Mouse (Mus musculus) forebrain, embryonic 12.5 days (tissue): ENCODE measurements around the gene Grk6. TPM values are rescaled to one million over a fixed set of nuclear protein-coding genes. Genes with fewer than 3 reads are reported as not detected.

Source experiments
- ATAC-seq: fragments of 200-750 bp; cut with Nextera tagmentation; 2 replicates; pipeline ENCODE4 v1.8.0; 2017; ENCODE audit warnings: moderate TSS enrichment; ENCODE audit not compliant: low FRiP score
- H3K27ac ChIP-seq: fragments of 300-500 bp; sonication (generic); 2 replicates; pipeline ENCODE4 v1.5.1; 2016; ENCODE audit warnings: mild to moderate bottlenecking
- H3K27me3 ChIP-seq: fragments of 300-500 bp; sonication (generic); 2 replicates; pipeline ENCODE4 v1.6.1; 2016; ENCODE audit warnings: mild to moderate bottlenecking
- H3K36me3 ChIP-seq: fragments of 300-500 bp; sonication (generic); replicated peaks from 2 replicates; pipeline ENCODE4 v1.6.1; 2016; ENCODE audit warnings: mild to moderate bottlenecking
- H3K4me1 ChIP-seq: fragments of 300-500 bp; sonication (generic); 2 replicates; pipeline ENCODE4 v1.6.1; 2016
- H3K4me2 ChIP-seq: fragments of 300-500 bp; sonication (generic); 2 replicates; pipeline ENCODE4 v1.6.1; 2016; ENCODE audit warnings: mild to moderate bottlenecking, moderate library complexity
- H3K4me3 ChIP-seq: fragments of 300-500 bp; sonication (generic); replicated peaks from 2 replicates; pipeline ENCODE4 v1.5.1; 2016; ENCODE audit warnings: mild to moderate bottlenecking
- H3K9ac ChIP-seq: fragments of 300-500 bp; sonication (generic); 2 replicates; pipeline ENCODE4 v1.6.1; 2016; ENCODE audit warnings: mild to moderate bottlenecking
- H3K9me3 ChIP-seq: fragments of 300-500 bp; sonication (generic); 2 replicates; pipeline ENCODE4 v1.6.1; 2016
- WGBS: fragments of 180-500 bp; shearing (Covaris S2); methylation state at CpG from one replicate; pipeline ENCODE4 v1.1.7; 2016; 5-methylcytosine and 5-hydroxymethylcytosine counted together
- polyA plus RNA-seq: library from polyadenylated mRNA; unstranded; fragments of >200 nt; fragmentation: Nextera tagmentation; extraction: Ambion mirVana; gene quantifications from 2 replicates; pipeline ENCODE4 v1.2.1, GENCODE M21; 2016

Gene Grk6
- 54.2 and 58.1 TPM in 2 replicates for polyA plus RNA-seq

DNA sequence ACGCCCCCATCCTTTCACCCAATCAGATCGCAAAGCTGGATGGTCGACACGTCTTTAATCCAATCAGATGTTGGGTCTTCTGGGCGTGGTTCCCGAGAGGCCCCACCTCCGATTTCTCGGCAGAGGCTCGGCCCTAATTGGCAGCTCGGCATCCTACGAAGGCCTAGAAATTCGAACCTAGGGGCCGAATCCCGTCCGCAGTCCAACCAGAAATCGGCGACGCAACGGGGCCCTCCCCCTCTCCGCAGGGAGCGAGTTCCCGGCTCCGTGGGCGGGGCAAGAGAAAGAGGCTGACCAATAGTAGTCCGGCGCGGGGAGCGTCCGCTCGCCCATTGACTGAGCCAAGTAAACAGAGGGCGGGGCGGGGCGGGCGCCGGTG is at the start of gene Grk6:
Grk6 (plus strand) TSS at position 136 of the 379 bp plus-strand sequence.
- Histone ChIP-seq H3K4me1 (peaks cover 28% of the 10 kb centered on the region), H3K9ac (peak within 1 kb of the TSS; percentile 96), H3K4me3 (peak within 1 kb of the TSS; percentile 80), H3K27me3 (no peaks in the 10 kb centered on the region), H3K36me3 (peaks cover 11% of the 10 kb centered on the region), H3K27ac (peak within 1 kb of the TSS; percentile 94), H3K4me2 (peak within 1 kb of the TSS; percentile 66), H3K9me3 (no peaks in the 10 kb centered on the region)
- WGBS: under 1% methylated on average over 25 of the region's 35 CpGs
- ATAC-seq: peak; percentile 97

DNA sequence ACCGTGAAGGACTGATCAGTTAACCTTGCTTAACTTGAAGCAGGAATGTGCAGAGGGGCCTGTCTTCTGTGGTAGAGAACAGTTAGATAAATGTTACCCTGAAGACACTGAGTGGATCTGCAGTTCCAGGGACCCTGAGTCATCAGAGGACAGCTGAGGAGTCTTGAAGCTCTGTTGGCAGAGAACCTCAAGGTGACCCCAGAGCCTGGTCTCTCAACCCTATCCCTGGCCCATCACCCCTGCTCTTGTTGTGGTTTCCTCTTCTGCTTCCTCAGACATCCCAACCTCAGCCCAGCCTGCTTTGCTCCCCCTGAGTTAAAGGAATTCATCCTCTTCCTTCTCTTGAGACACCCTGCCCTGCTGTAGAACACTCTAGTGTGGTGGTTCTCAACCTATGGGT is 46.8 kb upstream of the Grk6 start, which contains the start of gene Slc34a1:
Slc34a1 (plus strand) TSS at position 100 of the 400 bp plus-strand sequence.
- no peak within 1 kb of the TSS for H3K4me2 ChIP-seq
- 89% methylated on average over 1 of the region's 1 CpGs for WGBS
- no peak within 1 kb of the TSS for H3K27ac ChIP-seq
- H3K9ac ChIP-seq: no peak within 1 kb of the TSS
- no peaks in the 10 kb centered on the region for H3K9me3 ChIP-seq
- H3K4me1 ChIP-seq: 0 out of 2 replicates have a peak, but pooled peaks cover under 1% of the 10 kb centered on the region
- peaks cover 26% of the 10 kb centered on the region for H3K27me3 ChIP-seq
- H3K36me3 ChIP-seq: no peaks in the 10 kb centered on the region
- ATAC-seq: no peak
- no peak within 1 kb of the TSS for H3K4me3 ChIP-seq

DNA sequence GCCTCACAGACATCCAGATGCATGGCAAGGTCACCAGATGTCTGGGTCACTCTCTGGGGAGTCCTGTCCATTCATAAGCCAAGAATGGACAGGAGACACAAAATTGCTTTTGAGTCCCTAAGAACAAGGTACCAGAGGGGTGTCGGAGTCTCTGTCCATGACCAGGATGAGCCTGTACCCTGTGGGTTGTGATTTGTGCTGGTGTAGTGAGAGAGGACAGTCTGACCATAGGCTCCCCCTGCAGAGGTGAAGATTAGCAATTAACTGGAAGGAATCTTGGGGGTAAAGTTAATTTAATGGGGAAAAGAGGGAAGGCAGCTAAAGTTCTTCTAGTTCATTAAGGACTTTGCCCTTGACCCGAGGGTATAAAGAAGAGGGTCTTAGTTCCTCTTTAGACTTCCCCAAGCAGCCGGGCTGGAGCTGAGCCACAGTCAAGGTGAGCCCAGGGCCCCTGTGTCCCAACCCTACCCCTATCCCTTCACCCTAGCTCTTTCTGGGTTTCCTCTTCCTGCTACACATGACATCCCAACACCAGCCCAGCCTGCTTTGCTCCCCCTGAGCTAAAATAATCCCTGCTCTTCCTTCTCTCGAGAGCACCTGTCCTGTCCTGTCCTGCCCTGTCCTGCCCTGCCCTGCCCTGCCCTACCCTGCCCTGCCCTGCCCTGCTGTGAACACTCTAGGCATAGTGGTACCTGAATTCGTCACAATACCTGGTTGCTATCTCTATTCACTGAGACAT is 45.4 kb upstream of the Grk6 start:
- peaks cover 14% of the 10 kb centered on the region for H3K4me1 ChIP-seq

DNA sequence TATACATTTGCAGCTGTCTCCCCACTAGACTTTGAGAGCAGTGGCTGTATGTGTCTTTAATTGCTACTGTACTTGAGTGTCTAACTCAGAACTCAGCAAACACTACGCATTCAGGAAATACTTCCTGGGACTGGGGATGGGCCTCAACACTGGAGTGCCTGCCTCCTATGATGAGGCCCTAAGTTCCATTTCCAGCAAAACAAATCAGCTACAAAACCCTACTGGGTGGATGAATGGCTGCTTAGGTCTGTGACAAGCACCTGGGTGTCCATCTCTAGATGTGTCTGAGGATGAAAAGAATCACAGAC is 44.9 kb upstream of the Grk6 start:
- WGBS: 88% methylated on average over 1 of the region's 1 CpGs
- H3K9ac ChIP-seq: no peak overlapping the region

More for the DNA sequence above, 45.4 kb upstream of the Grk6 start:
- Histone ChIP-seq H3K36me3 (no peaks in the 10 kb centered on the region), H3K4me3 (no peak overlapping the region), H3K9me3 (no peaks in the 10 kb centered on the region), H3K27ac (no peak overlapping the region), H3K4me2 (no peak overlapping the region), H3K9ac (no peak overlapping the region), H3K27me3 (peaks cover 30% of the 10 kb centered on the region)
- 71% methylated on average over 5 of the region's 5 CpGs for WGBS
- no peak for ATAC-seq

DNA sequence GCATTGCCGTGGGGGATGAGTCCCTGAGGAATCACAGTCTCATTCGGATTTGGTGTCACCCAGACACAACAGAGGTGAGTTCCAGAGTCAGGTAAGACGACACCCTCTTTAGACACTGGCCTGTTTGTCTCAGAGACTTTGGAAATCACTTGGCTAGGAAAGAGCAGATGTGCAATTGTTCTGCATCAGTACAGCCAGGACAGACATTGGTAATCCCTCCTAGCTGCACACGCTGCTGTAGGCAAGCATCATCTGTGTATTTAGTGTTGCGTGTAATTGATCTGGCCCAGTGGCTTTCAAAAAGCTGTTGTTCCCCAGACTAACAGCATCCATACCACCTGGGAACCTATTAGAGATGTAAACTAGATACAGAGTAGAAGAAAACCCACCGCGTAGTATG is 41.6 kb upstream of the Grk6 start:
- no peak for ATAC-seq
- Histone ChIP-seq H3K27ac (no peak overlapping the region), H3K4me3 (no peak overlapping the region), H3K9me3 (no peaks in the 10 kb centered on the region), H3K4me2 (no peak overlapping the region), H3K9ac (no peak overlapping the region), H3K27me3 (peaks cover 30% of the 10 kb centered on the region), H3K36me3 (no peaks in the 10 kb centered on the region), H3K4me1 (peaks cover 25% of the 10 kb centered on the region)
- WGBS: 71% methylated on average over 7 of the region's 7 CpGs

More for the DNA sequence above, 44.9 kb upstream of the Grk6 start:
- ATAC-seq: no peak
- Histone ChIP-seq H3K36me3 (no peaks in the 10 kb centered on the region), H3K4me2 (no peak overlapping the region), H3K4me3 (no peak overlapping the region), H3K9me3 (no peaks in the 10 kb centered on the region), H3K27ac (no peak overlapping the region), H3K27me3 (peaks cover 30% of the 10 kb centered on the region), H3K4me1 (peaks cover 15% of the 10 kb centered on the region)

DNA sequence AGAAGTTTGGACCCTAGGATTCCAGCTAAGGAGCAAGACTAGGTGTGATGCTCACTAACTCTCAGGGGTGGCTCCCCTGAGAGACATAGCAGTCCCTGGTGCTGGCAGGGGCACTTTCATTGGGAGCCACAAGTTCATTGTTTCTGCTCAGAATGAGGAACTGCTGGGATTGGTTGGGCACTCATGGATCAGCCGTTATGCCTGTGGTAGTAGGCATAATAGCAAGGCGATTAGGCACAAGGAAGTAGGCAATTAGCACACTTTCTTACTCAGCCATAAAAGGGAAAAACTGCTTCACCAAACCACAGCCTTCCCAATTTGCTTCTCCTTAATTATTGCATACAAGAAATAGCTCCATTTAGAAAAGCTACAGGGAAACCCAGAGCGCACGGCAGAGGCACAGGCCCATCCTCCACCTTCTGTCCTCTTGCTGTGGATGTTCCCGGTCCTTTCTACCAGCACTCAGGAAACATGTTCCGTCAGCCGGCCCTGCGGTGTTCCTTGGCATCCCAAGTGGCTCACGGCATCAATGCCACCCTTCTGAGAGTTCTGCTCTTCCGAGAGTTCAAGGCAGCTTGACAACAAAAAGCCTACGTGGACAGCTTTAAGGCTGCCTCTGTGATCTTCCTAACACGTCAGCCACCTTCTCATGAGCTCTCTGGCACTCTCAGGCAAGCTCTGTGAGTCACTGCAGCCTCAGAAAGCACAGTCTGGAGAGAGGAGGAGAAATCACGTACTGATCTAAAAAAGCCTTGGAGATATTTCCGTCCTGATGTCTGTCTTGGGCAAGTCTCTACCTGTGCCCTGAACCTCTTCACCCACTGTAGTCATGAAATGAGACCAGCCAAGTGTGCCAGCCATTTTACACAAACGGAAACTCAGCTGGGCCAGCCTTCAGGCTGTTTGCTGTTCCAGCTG is 40.7 kb upstream of the Grk6 start:
- 61% methylated on average over 15 of the region's 15 CpGs for WGBS
- Histone ChIP-seq H3K9ac (no peak overlapping the region), H3K36me3 (no peaks in the 10 kb centered on the region), H3K4me3 (no peak overlapping the region), H3K9me3 (no peaks in the 10 kb centered on the region), H3K4me1 (peaks cover 25% of the 10 kb centered on the region), H3K27me3 (peaks cover 27% of the 10 kb centered on the region), H3K27ac (peak overlapping the region; percentile 59; the same call in 1 of the 2 replicates), H3K4me2 (no peak overlapping the region)
- no peak for ATAC-seq

DNA sequence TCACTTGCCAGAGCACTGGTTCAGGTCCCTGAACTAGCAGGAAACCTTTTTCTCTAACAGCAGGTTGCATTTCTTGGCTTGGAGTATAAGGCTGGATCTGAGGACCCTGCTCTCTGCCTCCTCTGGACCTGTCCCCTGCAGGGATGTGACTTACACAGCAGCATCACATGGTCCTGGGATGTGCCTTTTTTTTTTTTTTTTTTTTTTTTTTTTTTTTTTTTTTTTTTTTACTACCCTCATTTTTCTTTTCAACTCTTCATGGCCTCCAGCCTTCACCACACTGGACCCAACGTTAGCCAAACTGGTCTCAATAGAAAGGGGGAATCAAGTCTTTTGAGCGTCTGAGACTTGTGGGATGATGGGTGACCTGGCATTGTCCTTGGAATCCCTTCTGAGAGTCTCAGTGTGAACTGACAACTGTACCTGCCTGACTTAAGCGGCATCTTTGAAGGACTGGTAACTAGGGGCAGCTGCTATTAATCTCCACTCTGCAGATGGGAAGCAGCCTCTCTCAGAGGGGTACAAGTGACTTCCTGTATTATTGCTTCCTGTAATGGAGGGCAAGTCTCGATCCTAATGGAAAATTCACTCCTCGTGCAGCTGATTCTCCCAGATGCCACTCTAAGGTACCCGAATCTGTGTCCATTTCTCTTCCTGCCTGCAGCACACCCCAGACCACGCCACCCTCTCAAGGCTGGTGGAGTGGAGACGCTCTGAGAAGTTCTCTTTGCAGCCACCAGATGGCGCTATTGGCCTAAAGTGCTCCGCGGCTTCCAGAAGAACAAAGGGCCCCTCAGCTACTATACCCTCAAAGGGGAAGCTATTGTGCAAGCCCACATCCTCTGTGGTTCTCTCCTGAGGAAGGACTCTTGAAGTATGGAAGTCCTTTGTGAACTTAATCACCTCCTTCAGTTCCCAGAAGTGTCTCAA is 39.8 kb upstream of the Grk6 start:
- H3K4me3 ChIP-seq: no peak overlapping the region
- peak overlapping the region; percentile 40; the same call in 1 of the 2 replicates for H3K9ac ChIP-seq
- H3K36me3 ChIP-seq: no peaks in the 10 kb centered on the region
- 14% methylated on average over 11 of the region's 11 CpGs for WGBS
- H3K27me3 ChIP-seq: peaks cover 20% of the 10 kb centered on the region
- H3K4me2 ChIP-seq: peak overlapping the region; percentile 17
- peak overlapping the region; percentile 71 for H3K27ac ChIP-seq
- H3K4me1 ChIP-seq: peaks cover 25% of the 10 kb centered on the region
- H3K9me3 ChIP-seq: no peaks in the 10 kb centered on the region
- peak; percentile 92 for ATAC-seq

DNA sequence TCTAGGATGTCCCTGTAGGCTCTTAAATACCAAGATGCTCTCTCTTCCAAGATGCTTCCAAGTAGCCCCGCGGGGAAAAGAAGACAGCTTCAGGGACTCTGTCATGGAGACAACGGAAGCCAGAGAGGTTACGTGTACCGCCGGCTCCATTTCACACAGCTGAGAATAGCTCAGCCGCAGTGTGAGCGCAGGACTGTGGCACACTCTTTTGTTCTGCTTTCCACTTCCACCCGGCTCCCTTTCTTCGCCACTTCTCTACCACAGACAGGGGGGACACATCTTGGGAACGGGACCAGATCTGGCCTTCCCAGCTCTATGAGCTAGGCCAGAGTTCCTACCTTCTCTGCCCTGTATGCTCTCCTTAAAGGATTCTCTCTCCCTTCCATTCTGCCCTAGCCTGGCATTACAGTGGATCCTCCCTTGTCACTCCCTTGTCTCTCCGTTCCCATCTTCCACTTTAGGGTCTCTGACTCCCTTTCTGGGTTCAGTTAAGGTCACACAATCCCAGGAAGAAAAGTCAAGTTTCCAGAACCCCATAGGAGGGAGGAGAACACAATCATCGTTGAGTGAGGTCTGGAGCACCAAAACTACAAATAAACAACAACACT is 39.0 kb upstream of the Grk6 start:
- Histone ChIP-seq H3K4me2 (peak overlapping the region; percentile 17; the same call in 1 of the 2 replicates), H3K36me3 (no peaks in the 10 kb centered on the region), H3K27ac (peak overlapping the region; percentile 71), H3K4me3 (no peak overlapping the region), H3K9ac (peak overlapping the region; percentile 40; the same call in 1 of the 2 replicates), H3K4me1 (peaks cover 25% of the 10 kb centered on the region), H3K27me3 (peaks cover 17% of the 10 kb centered on the region), H3K9me3 (no peaks in the 10 kb centered on the region)
- 60% methylated on average over 13 of the region's 13 CpGs for WGBS
- peak; percentile 47 for ATAC-seq

DNA sequence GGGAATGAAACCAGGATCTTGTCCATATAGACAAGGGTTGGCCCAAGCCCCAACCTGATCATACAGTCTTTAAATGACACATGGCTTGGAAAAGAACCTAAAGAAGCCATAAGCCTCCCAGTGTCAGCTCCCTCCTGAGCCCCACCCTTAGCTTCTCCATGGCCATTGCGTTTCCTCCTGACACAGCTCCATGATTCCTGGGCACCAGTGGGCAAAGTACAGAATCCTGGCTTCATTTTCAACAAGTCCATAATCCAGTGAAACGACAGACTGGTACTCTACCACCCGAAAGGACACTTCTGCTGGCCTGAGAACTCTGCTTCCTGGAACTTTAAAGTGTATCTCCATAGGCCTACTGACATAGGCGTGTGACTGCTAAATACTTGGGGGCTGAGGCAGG is 37.5 kb upstream of the Grk6 start:
- Histone ChIP-seq H3K4me2 (no peak overlapping the region), H3K4me1 (peaks cover 25% of the 10 kb centered on the region), H3K27ac (no peak overlapping the region), H3K27me3 (peaks cover 11% of the 10 kb centered on the region; the same call in 1 of the 2 replicates), H3K9ac (no peak overlapping the region), H3K9me3 (no peaks in the 10 kb centered on the region), H3K4me3 (no peak overlapping the region), H3K36me3 (no peaks in the 10 kb centered on the region)
- WGBS: 83% methylated on average over 4 of the region's 4 CpGs
- ATAC-seq: no peak

DNA sequence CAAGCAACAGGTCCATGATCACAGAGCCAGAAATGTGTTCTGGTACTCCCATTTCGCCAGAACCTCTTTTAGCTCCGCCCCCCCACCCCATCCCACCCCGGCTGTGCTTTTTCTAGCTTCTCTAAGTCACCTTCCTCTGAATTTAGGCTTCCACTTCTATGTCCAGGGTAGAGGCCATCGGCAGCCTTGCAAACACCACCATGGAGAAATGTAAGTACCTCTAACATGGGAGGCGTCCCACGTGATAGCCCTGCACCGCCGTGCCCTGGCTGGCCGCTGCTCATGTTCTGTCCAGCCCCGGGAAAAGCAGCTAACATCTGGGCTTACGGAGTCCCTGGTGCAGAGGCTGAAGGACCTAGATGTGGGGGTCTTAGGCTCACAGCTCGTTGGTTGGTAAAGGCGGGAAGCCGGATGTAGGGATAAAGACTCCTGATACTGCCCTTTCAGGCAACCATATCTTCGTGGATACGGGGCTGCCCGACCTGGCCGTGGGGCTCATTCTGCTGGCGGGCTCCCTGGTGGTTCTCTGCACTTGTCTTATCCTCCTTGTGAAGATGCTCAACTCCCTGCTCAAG is 36.2 kb upstream of the Grk6 start:
- Histone ChIP-seq H3K9ac (no peak overlapping the region), H3K27me3 (peaks cover 16% of the 10 kb centered on the region), H3K36me3 (no peaks in the 10 kb centered on the region), H3K4me2 (no peak overlapping the region), H3K9me3 (no peaks in the 10 kb centered on the region), H3K27ac (no peak overlapping the region), H3K4me3 (no peak overlapping the region), H3K4me1 (peaks cover 19% of the 10 kb centered on the region)
- no peak for ATAC-seq
- WGBS: 90% methylated on average over 19 of the region's 19 CpGs

DNA sequence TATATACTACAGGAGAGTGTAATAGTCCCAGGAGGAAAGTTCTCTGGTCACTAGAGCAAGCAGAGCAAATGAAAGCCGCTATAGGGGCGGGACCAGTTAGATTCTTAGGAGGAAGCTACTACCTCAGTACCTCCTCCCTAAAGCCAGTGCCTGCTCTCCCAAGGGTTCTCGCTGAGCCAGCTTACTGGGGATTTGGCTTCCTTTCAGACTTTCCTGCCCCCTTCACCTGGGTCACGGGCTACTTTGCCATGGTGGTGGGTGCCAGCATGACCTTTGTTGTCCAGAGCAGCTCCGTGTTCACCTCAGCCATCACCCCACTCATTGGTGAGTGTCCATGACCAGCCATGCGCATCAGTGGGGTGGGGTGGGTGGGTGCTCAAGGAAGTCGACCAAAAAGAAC is 33.0 kb upstream of the Grk6 start:
- H3K4me3 ChIP-seq: no peak overlapping the region
- H3K27me3 ChIP-seq: peaks cover 30% of the 10 kb centered on the region
- H3K4me1 ChIP-seq: peaks cover 7% of the 10 kb centered on the region
- no peaks in the 10 kb centered on the region for H3K36me3 ChIP-seq
- H3K9ac ChIP-seq: no peak overlapping the region
- ATAC-seq: no peak
- no peak overlapping the region for H3K27ac ChIP-seq
- H3K9me3 ChIP-seq: no peaks in the 10 kb centered on the region
- WGBS: 77% methylated on average over 7 of the region's 7 CpGs
- H3K4me2 ChIP-seq: no peak overlapping the region
